Mouse (Mus musculus): ENCODE data around the gene Rgl2.

DNA sequence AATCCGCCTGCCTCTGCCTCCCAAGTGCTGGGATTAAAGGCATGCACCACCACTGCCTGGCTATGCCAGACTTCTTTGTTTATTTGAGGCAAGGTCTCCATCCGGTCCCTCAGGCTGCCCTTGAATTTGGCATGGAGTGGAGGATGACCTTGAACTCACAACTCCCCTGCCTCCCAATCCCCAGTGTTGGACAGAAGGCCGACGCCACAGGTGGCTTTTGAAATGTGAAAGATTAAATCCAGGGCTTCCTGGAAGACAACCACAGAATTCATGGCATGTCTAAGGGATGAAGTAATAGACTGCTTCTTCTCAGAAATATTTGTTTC, 28.4 kb upstream of the Rgl2 start:
- TF ChIP-seq POLR2A (IDR thresholded peaks at IDR 0.05; ENCODE audit: borderline replicate concordance, extremely low read depth, insufficient read depth, insufficient read length, poor library complexity, severe bottlenecking) (no peak), CTCF (IDR thresholded peaks at IDR 0.05; ENCODE audit: borderline replicate concordance, extremely low read depth, insufficient read depth, insufficient read length) (no peak)

Measured in brain, embryonic 14.5 days (tissue).